In genomic region chr1:180866001-180866400, GRCm38 (mm10) we compare ENCODE assay signal across 23 mouse cellular contexts. TPM values are rescaled to one million over a fixed set of nuclear protein-coding genes. Genes with fewer than 3 reads are reported as not detected.
DNase-seq lines count a peak whose midpoint lies in the region; ATAC-seq and TF ChIP-seq lines count a peak whose summit lies in the region.
"Had no signal": no experiment of that assay in that cellular context is flagged by ENCODE, and none has a peak within 500 bp of the region (broad histone marks: within the 10 kb centered on the region; RNA-seq: fewer than 3 reads in every experiment).

No protein-coding gene starts in this region.

- no peaks in the 10 kb centered on the region for H3K27me3 ChIP-seq in hindbrain, postnatal 0 days (ENCODE audit: insufficient read depth, low read length)
- no peaks in the 10 kb centered on the region for H3K27me3 ChIP-seq in hindbrain, embryonic 12.5 days
- H3K27me3 ChIP-seq in midbrain, postnatal 0 days (ENCODE audit: insufficient read depth, low read length), result no peaks in the 10 kb centered on the region
- H3K27me3 ChIP-seq in midbrain, embryonic 14.5 days (ENCODE audit: control insufficient read depth, insufficient read depth, low read length), result no peaks in the 10 kb centered on the region
- H3K27me3 ChIP-seq in thymus, adult 2 months (ENCODE audit: control insufficient read depth, insufficient read depth, low read length), result no peaks in the 10 kb centered on the region
- H3K27me3 ChIP-seq: CH12.LX; embryonic facial prominence, embryonic 12.5 days; forebrain, embryonic 15.5 days; heart, embryonic 13.5 days had no signal

- no peak overlapping the region for H3K9ac ChIP-seq in hindbrain, postnatal 0 days (replicated peaks; ENCODE audit: low read length)
- no peak overlapping the region for H3K9ac ChIP-seq in hindbrain, embryonic 12.5 days
- H3K9ac ChIP-seq in midbrain, postnatal 0 days (replicated peaks; ENCODE audit: low read length, poor library complexity, severe bottlenecking), result no peak overlapping the region
- no peak overlapping the region for H3K9ac ChIP-seq in midbrain, embryonic 14.5 days (replicated peaks; ENCODE audit: low read length)
- H3K9ac ChIP-seq: embryonic facial prominence, embryonic 12.5 days; forebrain, embryonic 15.5 days; heart, embryonic 13.5 days; hindbrain, embryonic 14.5 days had no signal

- whole genome bisulfite sequencing in hindbrain, postnatal 0 days, result 73% methylated on average over 7 of the region's 7 CpGs
- WGBS in hindbrain, embryonic 12.5 days, result 90% methylated on average over 7 of the region's 7 CpGs
- WGBS in midbrain, postnatal 0 days, result 87% methylated on average over 7 of the region's 7 CpGs
- 94% methylated on average over 7 of the region's 7 CpGs for WGBS in midbrain, embryonic 14.5 days
- 95% methylated on average over 7 of the region's 7 CpGs for WGBS in thymus, adult 2 months

- no peaks in the 10 kb centered on the region for H3K4me1 ChIP-seq in hindbrain, postnatal 0 days (ENCODE audit: insufficient read depth, low read length)
- no peaks in the 10 kb centered on the region for H3K4me1 ChIP-seq in hindbrain, embryonic 12.5 days
- no peaks in the 10 kb centered on the region for H3K4me1 ChIP-seq in midbrain, postnatal 0 days (ENCODE audit: insufficient read depth, low read length)
- H3K4me1 ChIP-seq in midbrain, embryonic 14.5 days (ENCODE audit: control insufficient read depth, insufficient read depth, low read length), result no peaks in the 10 kb centered on the region
- no peaks in the 10 kb centered on the region for H3K4me1 ChIP-seq in thymus, adult 2 months (replicated peaks; ENCODE audit: control insufficient read depth, insufficient read depth, low read length)
- H3K4me1 ChIP-seq: embryonic facial prominence, embryonic 12.5 days; forebrain, embryonic 15.5 days had no signal

- peak overlapping the region; percentile 1; the same call in 1 of the 2 replicates for H3K27ac ChIP-seq in hindbrain, postnatal 0 days
- H3K27ac ChIP-seq in hindbrain, embryonic 12.5 days, result no peak overlapping the region
- H3K27ac ChIP-seq in midbrain, postnatal 0 days (ENCODE audit: low read depth, low read length), result no peak overlapping the region
- no peak overlapping the region for H3K27ac ChIP-seq in midbrain, embryonic 14.5 days (replicated peaks; ENCODE audit: low read depth, low read length)
- H3K27ac ChIP-seq in thymus, adult 2 months (ENCODE audit: control insufficient read depth, insufficient read depth, low read length), result no peak overlapping the region
- H3K27ac ChIP-seq: embryonic facial prominence, embryonic 12.5 days; forebrain, embryonic 15.5 days; heart, embryonic 13.5 days; hindbrain, embryonic 14.5 days had no signal

- DNase-seq in hindbrain, postnatal 0 days (ENCODE audit: low spot score), result peak; percentile 51
- DNase-seq in midbrain, postnatal 0 days (ENCODE audit: low spot score), result peak; percentile 19
- no peak for DNase-seq in midbrain, embryonic 14.5 days
- peak; percentile 29 for DNase-seq in lung, postnatal 25 days (ENCODE audit: low spot score)
- no peak for DNase-seq in liver
- DNase-seq in thymus, adult 2 months, result no peak
- DNase-seq: adrenal gland, adult 2 months; adrenal gland, postnatal 25 days; cerebellum, postnatal 14 days; embryo, embryonic 11 days; gastrocnemius, postnatal 36 days; heart, adult 11 months; heart, postnatal 10 days had no signal

- H3K36me3 ChIP-seq in hindbrain, postnatal 0 days (ENCODE audit: insufficient read depth, low read length), result peaks cover 41% of the 10 kb centered on the region
- H3K36me3 ChIP-seq in hindbrain, embryonic 12.5 days, result peaks cover 66% of the 10 kb centered on the region
- peaks cover 44% of the 10 kb centered on the region for H3K36me3 ChIP-seq in midbrain, postnatal 0 days (ENCODE audit: insufficient read depth, low read length)
- peaks cover 63% of the 10 kb centered on the region for H3K36me3 ChIP-seq in midbrain, embryonic 14.5 days (ENCODE audit: control insufficient read depth, insufficient read depth, low read length)
- peaks cover 54% of the 10 kb centered on the region for H3K36me3 ChIP-seq in thymus, adult 2 months (ENCODE audit: control insufficient read depth, insufficient read depth, low read length)

- H3K4me2 ChIP-seq in hindbrain, postnatal 0 days (ENCODE audit: low read depth, low read length), result no peak overlapping the region
- H3K4me2 ChIP-seq in hindbrain, embryonic 12.5 days (replicated peaks), result no peak overlapping the region
- no peak overlapping the region for H3K4me2 ChIP-seq in midbrain, postnatal 0 days (ENCODE audit: low read depth, low read length, poor library complexity, severe bottlenecking)
- no peak overlapping the region for H3K4me2 ChIP-seq in midbrain, embryonic 14.5 days (ENCODE audit: low read length)
- H3K4me2 ChIP-seq: embryonic facial prominence, embryonic 12.5 days; forebrain, embryonic 15.5 days; heart, embryonic 13.5 days; hindbrain, embryonic 14.5 days had no signal

- no peaks in the 10 kb centered on the region for H3K9me3 ChIP-seq in hindbrain, postnatal 0 days (ENCODE audit: low read length)
- H3K9me3 ChIP-seq in hindbrain, embryonic 12.5 days (replicated peaks), result no peaks in the 10 kb centered on the region
- no peaks in the 10 kb centered on the region for H3K9me3 ChIP-seq in midbrain, postnatal 0 days (ENCODE audit: low read length)
- H3K9me3 ChIP-seq in midbrain, embryonic 14.5 days (ENCODE audit: control insufficient read depth, low read length), result no peaks in the 10 kb centered on the region
- H3K9me3 ChIP-seq: embryonic facial prominence, embryonic 12.5 days; forebrain, embryonic 15.5 days; heart, embryonic 13.5 days had no signal

- H3K4me3 ChIP-seq in hindbrain, postnatal 0 days (ENCODE audit: low read length), result no peak overlapping the region
- H3K4me3 ChIP-seq in hindbrain, embryonic 12.5 days, result no peak overlapping the region
- no peak overlapping the region for H3K4me3 ChIP-seq in midbrain, postnatal 0 days (ENCODE audit: low read depth, low read length)
- H3K4me3 ChIP-seq in midbrain, embryonic 14.5 days (replicated peaks; ENCODE audit: low read depth, low read length), result no peak overlapping the region
- H3K4me3 ChIP-seq in thymus, adult 2 months (ENCODE audit: control insufficient read depth, insufficient read depth, low read length), result no peak overlapping the region
- H3K4me3 ChIP-seq: embryonic facial prominence, embryonic 12.5 days; forebrain, embryonic 15.5 days; heart, embryonic 13.5 days had no signal

- no peak for TF ChIP-seq CTCF in hindbrain, postnatal 0 days (IDR thresholded peaks at IDR 0.05; ENCODE audit: low read depth)
- TF ChIP-seq CTCF in midbrain, postnatal 0 days (IDR thresholded peaks at IDR 0.05), result no peak
- TF ChIP-seq CTCF in thymus, adult 2 months (IDR thresholded peaks at IDR 0.05; ENCODE audit: borderline replicate concordance, control insufficient read depth, extremely low read depth, insufficient read depth, low read length, poor library complexity), result no peak

- ATAC-seq in hindbrain, postnatal 0 days, result no peak
- no peak for ATAC-seq in hindbrain, embryonic 12.5 days (ENCODE audit: low FRiP score)
- ATAC-seq in midbrain, postnatal 0 days (ENCODE audit: low FRiP score), result no peak
- ATAC-seq in midbrain, embryonic 14.5 days (ENCODE audit: low FRiP score, low TSS enrichment), result no peak
- ATAC-seq: forebrain, embryonic 15.5 days had no signal

- TF ChIP-seq POLR2A in thymus, adult 2 months (IDR thresholded peaks at IDR 0.05; ENCODE audit: control insufficient read depth, extremely low read depth, insufficient read depth, low read length, poor library complexity), result no peak

RNA-seq across cellular contexts. Expression of gene Sde2, which starts 15.1 kb away (rescaled TPM):
- total RNA-seq in hindbrain, postnatal 0 days (2014; rRNA removed), result 11.1 and 13.1 TPM in 2 replicates
- 21.4 and 21.7 TPM in 2 replicates for polyA plus RNA-seq in hindbrain, postnatal 0 days (2015; fragmentation: Nextera tagmentation; extraction: Ambion mirVana)
- 35.6 and 39.7 TPM in 2 replicates for polyA plus RNA-seq in hindbrain, embryonic 12.5 days (2016; fragmentation: Nextera tagmentation; extraction: Ambion mirVana)
- total RNA-seq in midbrain, postnatal 0 days (2014; rRNA removed), result 12.8 and 15.3 TPM in 2 replicates
- 20.7 and 24.2 TPM in 2 replicates for polyA plus RNA-seq in midbrain, postnatal 0 days (2015; fragmentation: Nextera tagmentation; extraction: Ambion mirVana)
- polyA plus RNA-seq in midbrain, embryonic 14.5 days (2014; fragmentation: Nextera tagmentation; extraction: Ambion mirVana), result 26.1 and 28.7 TPM in 2 replicates
- 18.4 and 19.4 TPM in 2 replicates for polyA plus RNA-seq in thymus, adult 2 months (2012; rRNA removed)

RNA-seq across cellular contexts. Expression of gene Lefty2, which starts 26.9 kb away (rescaled TPM):
- total RNA-seq in hindbrain, postnatal 0 days (2014; rRNA removed), result 11.3 and 15.3 TPM in 2 replicates
- polyA plus RNA-seq in hindbrain, postnatal 0 days (2015; fragmentation: Nextera tagmentation; extraction: Ambion mirVana), result 6.8 and 7.1 TPM in 2 replicates
- 0.08 TPM in 1 of 2 replicates, not detected in the other for polyA plus RNA-seq in hindbrain, embryonic 12.5 days (2016; fragmentation: Nextera tagmentation; extraction: Ambion mirVana)
- total RNA-seq in midbrain, postnatal 0 days (2014; rRNA removed), result 3.0 and 12.8 TPM in 2 replicates
- polyA plus RNA-seq in midbrain, postnatal 0 days (2015; fragmentation: Nextera tagmentation; extraction: Ambion mirVana), result 7.7 and 8.6 TPM in 2 replicates
- 1.3 and 2.0 TPM in 2 replicates for polyA plus RNA-seq in midbrain, embryonic 14.5 days (2014; fragmentation: Nextera tagmentation; extraction: Ambion mirVana)
- polyA plus RNA-seq in thymus, adult 2 months (2012; rRNA removed), result 0.98 and 1.9 TPM in 2 replicates
- total RNA-seq: CH12.LX; common myeloid progenitor, adult 5-6 weeks; gastrocnemius, adult 8-10 months; gastrocnemius, postnatal 36 days; hematopoietic stem cell, adult 5-6 weeks had no signal
- polyA plus RNA-seq: forebrain, embryonic 11.5 days had no signal

RNA-seq across cellular contexts. Expression of gene Pycr2, which starts 38.1 kb away (rescaled TPM):
- 70.2 and 76.1 TPM in 2 replicates for total RNA-seq in hindbrain, postnatal 0 days (2014; rRNA removed)
- 63.4 and 64.7 TPM in 2 replicates for polyA plus RNA-seq in hindbrain, postnatal 0 days (2015; fragmentation: Nextera tagmentation; extraction: Ambion mirVana)
- 80.3 and 91.6 TPM in 2 replicates for polyA plus RNA-seq in hindbrain, embryonic 12.5 days (2016; fragmentation: Nextera tagmentation; extraction: Ambion mirVana)
- total RNA-seq in midbrain, postnatal 0 days (2014; rRNA removed), result 48.5 and 50.5 TPM in 2 replicates
- polyA plus RNA-seq in midbrain, postnatal 0 days (2015; fragmentation: Nextera tagmentation; extraction: Ambion mirVana), result 60.5 and 63.7 TPM in 2 replicates
- polyA plus RNA-seq in midbrain, embryonic 14.5 days (2014; fragmentation: Nextera tagmentation; extraction: Ambion mirVana), result 67.2 and 69.9 TPM in 2 replicates
- polyA plus RNA-seq in thymus, adult 2 months (2012; rRNA removed), result 101 and 106 TPM in 2 replicates

RNA-seq across cellular contexts. Expression of gene H3f3a, which starts 52.3 kb away (rescaled TPM):
- total RNA-seq in hindbrain, postnatal 0 days (2014; rRNA removed), result 1,143 and 1,334 TPM in 2 replicates
- polyA plus RNA-seq in hindbrain, postnatal 0 days (2015; fragmentation: Nextera tagmentation; extraction: Ambion mirVana), result 1,977 and 1,992 TPM in 2 replicates
- polyA plus RNA-seq in hindbrain, embryonic 12.5 days (2016; fragmentation: Nextera tagmentation; extraction: Ambion mirVana), result 3,274 and 3,635 TPM in 2 replicates
- total RNA-seq in midbrain, postnatal 0 days (2014; rRNA removed), result 1,783 and 3,084 TPM in 2 replicates
- polyA plus RNA-seq in midbrain, postnatal 0 days (2015; fragmentation: Nextera tagmentation; extraction: Ambion mirVana), result 1,997 and 2,039 TPM in 2 replicates
- polyA plus RNA-seq in midbrain, embryonic 14.5 days (2014; fragmentation: Nextera tagmentation; extraction: Ambion mirVana), result 3,827 and 3,910 TPM in 2 replicates
- 750 and 796 TPM in 2 replicates for polyA plus RNA-seq in thymus, adult 2 months (2012; rRNA removed)

Comparison
In these comparisons a context has a peak if more than half of its experiments do, and no peak if none do; other contexts are left out.
1. DNase-seq: peak in hindbrain, postnatal 0 days (single experiment), midbrain, postnatal 0 days (single experiment) and lung, postnatal 25 days (single experiment); none in midbrain, embryonic 14.5 days (single experiment), liver (single experiment) and thymus, adult 2 months (single experiment).